Mouse (Mus musculus) WW6 (cell line): ENCODE results near the gene Ap1s1.
A peak's percentile ranks its signal among the peaks of the same experiment; 100 is the strongest.

Source experiments
- DNase-seq: peaks from one replicate; pipeline ENCODE4 v3.0.0-alpha.2; 2013; ENCODE audit warnings: low read depth, low spot score

Gene Ap1s1

GRCm38 (mm10) chr5:137065454-137065853, 19.5 kb upstream of the Ap1s1 start:
- DNase-seq = no peak

- DNase-seq = no peak
Measured at GRCm38 (mm10) chr5:137062601-137063000, 16.7 kb upstream of the Ap1s1 start.

GRCm38 (mm10) chr5:137061809-137062481, 16.0 kb upstream of the Ap1s1 start:
- DNase-seq = no peak

GRCm38 (mm10) chr5:137054873-137055272, 8.9 kb upstream of the Ap1s1 start:
- DNase-seq = no peak

- DNase-seq = no peak
Measured at GRCm38 (mm10) chr5:137054299-137054698, 8.4 kb upstream of the Ap1s1 start.

GRCm38 (mm10) chr5:137051914-137052505, 6.1 kb upstream of the Ap1s1 start:
- DNase-seq = no peak

- DNase-seq = no peak
Measured at GRCm38 (mm10) chr5:137051125-137051524, 5.2 kb upstream of the Ap1s1 start.

GRCm38 (mm10) chr5:137046991-137047390, 1.1 kb upstream of the Ap1s1 start:
- no peak for DNase-seq

GRCm38 (mm10) chr5:137046324-137046718, 386 bp upstream of the Ap1s1 start:
- DNase-seq = no peak

GRCm38 (mm10) chr5:137043997-137044396, 1.9 kb downstream of the Ap1s1 start:
- no peak for DNase-seq

GRCm38 (mm10) chr5:137041442-137041841, 4.5 kb downstream of the Ap1s1 start:
- no peak for DNase-seq

- no peak for DNase-seq
Measured at GRCm38 (mm10) chr5:137039453-137039852, 6.5 kb downstream of the Ap1s1 start.

GRCm38 (mm10) chr5:137036211-137036610, 9.7 kb downstream of the Ap1s1 start:
- no peak for DNase-seq

GRCm38 (mm10) chr5:137032641-137033074, 13.3 kb downstream of the Ap1s1 start:
- peak; percentile 83 for DNase-seq

GRCm38 (mm10) chr5:137032033-137032421, 13.9 kb downstream of the Ap1s1 start:
- DNase-seq = no peak

- no peak for DNase-seq
Measured at GRCm38 (mm10) chr5:137031076-137032032, 14.6 kb downstream of the Ap1s1 start.

GRCm38 (mm10) chr5:137030416-137030810, 15.5 kb downstream of the Ap1s1 start:
- DNase-seq = no peak

GRCm38 (mm10) chr5:137029643-137030415, 16.1 kb downstream of the Ap1s1 start:
- peak; percentile 88 for DNase-seq

GRCm38 (mm10) chr5:137029273-137029585, 16.7 kb downstream of the Ap1s1 start:
- no peak for DNase-seq

GRCm38 (mm10) chr5:137028561-137029272, 17.2 kb downstream of the Ap1s1 start:
- DNase-seq = no peak

GRCm38 (mm10) chr5:137026092-137026491, 19.8 kb downstream of the Ap1s1 start, which contains the start of gene Vgf:
Vgf (plus strand) TSS chr5:137026392.
- DNase-seq = no peak
